Mouse (Mus musculus): ENCODE measurements around the gene Gm21981.

Gm21981 gene

GRCm38 (mm10) chr17:47703556-47703955 is 9.3 kb upstream of the Gm21981 start:
- in situ Hi-C loops (cut with MboI; ENCODE audit: low sequenced_read_pairs), result no loop called here

DNA sequence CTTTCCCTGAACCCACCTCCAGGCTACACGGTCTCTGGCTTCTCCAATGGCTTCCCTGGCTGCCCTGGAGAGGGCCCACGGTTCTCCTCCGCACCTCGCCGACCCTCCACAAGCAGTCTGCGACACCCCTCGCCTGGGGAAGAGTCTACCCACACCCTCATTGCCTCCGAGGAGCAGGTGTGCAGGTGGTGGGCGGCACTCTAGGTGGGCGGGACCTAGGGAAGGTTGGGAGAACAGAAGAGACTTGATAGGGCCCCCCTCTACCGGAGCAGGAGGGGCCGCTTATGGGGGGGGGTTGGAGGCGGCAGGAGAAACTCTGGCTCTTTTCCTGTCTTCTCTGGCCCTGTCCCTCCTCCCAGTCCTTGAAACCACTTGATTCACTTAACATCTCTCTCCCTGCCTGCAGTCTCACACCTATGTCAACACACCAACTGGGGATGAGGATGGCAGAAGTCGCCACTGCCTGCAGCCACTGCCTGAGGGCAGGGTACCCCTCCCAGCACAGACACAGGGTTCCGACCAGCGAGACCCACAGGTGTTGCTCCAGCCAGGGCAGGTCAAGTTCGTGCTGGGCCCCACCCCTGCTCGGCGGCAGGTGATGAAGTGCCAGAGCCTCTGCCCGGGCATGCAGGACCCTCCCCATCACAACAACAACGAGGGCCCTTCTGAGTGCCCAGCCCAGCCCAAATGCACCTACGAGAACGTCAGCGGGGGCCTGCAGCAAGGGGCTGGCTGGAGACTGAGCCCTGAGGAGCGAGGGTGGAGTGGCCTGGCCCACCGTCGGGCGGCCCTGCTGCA is 8.5 kb upstream of the Gm21981 start:
- in situ Hi-C loops (cut with MboI; ENCODE audit: low sequenced_read_pairs), result no loop called here

GRCm38 (mm10) chr17:47701793-47702192 is 7.5 kb upstream of the Gm21981 start:
- in situ Hi-C loops (cut with MboI; ENCODE audit: low sequenced_read_pairs), result no loop called here

DNA sequence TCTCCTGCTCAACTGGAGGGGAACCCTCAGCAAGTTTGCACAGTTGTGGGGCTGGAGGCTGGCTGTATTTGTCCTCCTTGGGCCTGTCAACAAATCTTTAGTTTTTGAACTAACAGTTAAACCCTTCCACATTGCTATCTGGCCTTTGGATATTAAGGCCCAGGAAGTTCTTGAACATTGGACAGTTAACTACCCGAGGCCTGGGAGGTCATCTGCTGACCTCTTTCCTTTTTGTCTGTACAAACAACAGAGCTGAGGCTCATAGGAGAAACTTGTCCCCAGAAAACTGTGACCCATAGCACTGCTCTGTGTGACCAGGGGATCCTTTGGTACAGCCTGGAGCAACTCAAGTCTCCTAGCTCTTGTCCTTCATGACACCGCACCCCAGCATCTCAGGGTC is 4.8 kb upstream of the Gm21981 start:
- in situ Hi-C loops (cut with MboI; ENCODE audit: low sequenced_read_pairs), result no loop called here

DNA sequence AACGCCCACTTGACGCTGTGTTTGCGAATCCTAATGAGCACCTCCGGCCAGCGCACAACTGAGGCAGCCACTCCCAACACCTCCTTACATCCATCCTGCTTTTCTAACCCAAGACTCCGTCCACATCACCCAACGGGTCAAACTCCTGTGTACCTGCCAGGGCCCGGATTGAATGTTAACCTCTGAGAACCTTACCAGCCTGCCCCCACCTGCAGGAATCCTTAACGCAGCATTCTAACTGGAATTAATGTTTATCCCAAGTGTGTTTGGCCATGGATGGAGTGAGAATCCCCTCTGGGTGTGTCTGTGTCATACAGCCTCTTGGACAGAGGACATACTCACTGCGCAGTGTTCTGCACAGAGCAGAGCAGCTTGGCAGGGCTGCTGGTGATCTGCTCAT is 3.9 kb upstream of the Gm21981 start:
- in situ Hi-C loops (cut with MboI; ENCODE audit: low sequenced_read_pairs), result no loop called here

GRCm38 (mm10) chr17:47695337-47695710 is 1.1 kb upstream of the Gm21981 start:
- in situ Hi-C loops (cut with MboI; ENCODE audit: low sequenced_read_pairs), result no loop called here

DNA sequence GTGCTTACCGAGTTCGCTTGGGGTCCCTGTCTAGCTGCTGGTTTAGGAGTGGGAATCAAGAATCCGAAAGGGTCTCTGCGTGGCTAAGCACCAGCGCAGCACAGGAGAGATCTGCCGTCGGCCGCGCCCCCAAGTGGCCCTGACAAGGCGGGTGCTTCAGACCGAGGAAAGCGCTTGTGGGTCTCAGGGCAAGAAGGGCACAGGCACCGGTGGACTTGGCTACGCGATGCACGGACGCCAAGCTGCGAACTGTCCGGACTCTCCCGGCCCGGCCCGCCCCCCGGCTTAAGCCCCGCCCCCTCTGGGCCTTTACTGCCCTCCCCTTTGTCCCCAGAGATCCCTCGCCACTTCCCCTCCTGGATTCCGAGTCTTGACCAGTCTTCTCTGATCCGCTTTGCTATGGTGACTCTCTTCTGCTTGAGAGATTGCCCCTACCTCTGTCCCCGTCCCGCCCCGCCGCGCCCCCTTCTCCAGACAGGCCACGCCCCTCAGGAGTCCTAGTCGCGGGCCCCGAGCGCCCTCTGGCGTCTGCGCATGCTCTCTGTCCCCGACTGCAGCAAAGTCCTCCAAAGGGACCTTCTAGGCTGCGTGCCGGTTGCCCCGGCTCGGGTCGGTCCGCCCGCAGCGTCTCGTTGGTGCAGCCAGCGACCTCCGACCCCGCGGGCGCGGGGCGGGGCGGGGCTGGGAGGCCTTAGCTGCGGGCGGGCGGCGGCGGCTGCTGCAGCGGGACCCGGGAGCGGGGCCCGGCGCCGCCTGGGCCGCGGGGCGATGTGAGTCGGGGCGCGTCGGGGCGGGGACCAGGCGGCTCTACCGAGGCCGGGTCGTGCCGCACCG is 465 bp upstream of the Gm21981 start, which contains the start of gene Prickle4:
Gene Prickle4, minus strand, starts transcription at position 234 of the 834 bp plus-strand sequence.
- in situ Hi-C loops (cut with MboI; ENCODE audit: low sequenced_read_pairs), result no loop called here

DNA sequence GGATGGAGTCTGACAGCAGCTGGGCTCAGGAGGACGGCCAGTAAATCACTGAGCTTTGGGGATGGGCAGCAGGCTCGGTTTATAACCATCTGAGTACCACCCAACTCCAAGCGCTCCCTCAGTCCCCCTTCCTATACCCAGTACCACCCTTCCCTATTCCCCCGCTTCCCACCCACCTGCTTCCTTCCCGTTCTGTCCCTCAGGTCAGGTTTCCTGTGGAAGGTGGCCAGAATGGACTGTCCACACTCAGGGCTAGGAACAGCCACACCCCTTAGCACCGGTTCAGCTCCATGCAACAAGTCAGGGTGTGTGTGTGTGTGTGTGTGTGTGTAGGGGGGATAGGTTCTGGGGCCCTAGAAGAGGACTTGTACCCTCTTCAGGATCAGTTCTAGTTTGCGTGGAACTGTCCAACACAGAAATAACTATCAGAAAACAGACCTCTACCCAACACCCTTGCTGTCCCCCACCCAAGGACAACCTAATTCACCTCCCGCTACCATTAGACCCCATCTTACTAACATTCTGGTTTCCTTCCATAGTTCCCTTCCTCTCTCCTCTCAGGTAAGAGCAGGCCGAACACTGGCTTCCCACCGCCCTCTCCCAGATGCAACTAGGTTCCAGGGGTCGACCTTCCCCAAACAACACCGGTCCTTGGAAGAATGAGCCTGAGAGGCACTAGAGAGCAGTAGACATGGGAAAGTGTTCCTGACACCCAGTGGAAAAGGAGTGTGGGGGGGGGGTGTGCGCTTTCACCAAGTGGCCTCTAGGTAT is 399 bp downstream of the Gm21981 start:
- in situ Hi-C loops (cut with MboI; ENCODE audit: low sequenced_read_pairs), result no loop called here

- in situ Hi-C loops (cut with MboI; ENCODE audit: low sequenced_read_pairs), result no loop called here
These were observed 2.6 kb downstream of the Gm21981 start for GRCm38 (mm10) chr17:47691650-47692049.

DNA sequence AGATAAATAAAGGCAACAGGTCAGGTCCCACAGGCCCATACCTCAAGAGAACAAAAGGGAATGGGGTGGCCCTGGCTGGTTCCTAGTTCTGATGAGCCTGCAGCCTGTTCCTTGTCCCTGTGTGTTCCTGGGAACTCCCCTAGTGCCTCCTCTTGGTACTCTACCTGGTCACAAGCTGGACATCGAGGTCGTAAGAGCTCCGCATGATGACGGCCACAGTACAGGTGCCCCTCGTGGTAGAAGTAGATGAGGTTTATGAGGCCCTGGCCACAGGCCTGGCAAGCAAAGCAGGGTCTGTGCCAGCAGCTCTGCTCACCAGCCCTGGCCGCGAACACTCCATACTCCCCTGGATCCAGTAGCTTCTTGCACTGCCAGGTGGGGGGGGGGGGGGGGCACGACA is 4.4 kb downstream of the Gm21981 start:
- in situ Hi-C loops (cut with MboI; ENCODE audit: low sequenced_read_pairs), result no loop called here

- in situ Hi-C loops (cut with MboI; ENCODE audit: low sequenced_read_pairs), result no loop called here
These were observed 5.4 kb downstream of the Gm21981 start, which contains the start of gene Frs3 for GRCm38 (mm10) chr17:47688608-47689575. Gene Frs3, plus strand, starts transcription at chr17:47689030.

DNA sequence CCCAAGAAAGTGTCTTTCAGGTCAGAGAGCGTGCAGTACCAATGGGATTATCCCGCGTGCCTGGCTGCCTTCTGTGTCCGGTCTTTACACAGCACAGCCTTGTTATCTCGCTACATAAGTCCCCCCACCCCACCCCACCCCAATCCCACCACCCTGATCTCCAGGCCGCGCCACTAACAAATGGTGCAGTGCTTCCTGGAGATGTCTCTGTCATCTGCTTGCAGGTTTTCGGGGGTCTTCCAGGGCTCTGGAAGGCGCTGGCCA is 6.0 kb downstream of the Gm21981 start, which contains the start of gene Tomm6:
Gene Tomm6, minus strand, starts transcription at position 43 of the 264 bp plus-strand sequence.
- in situ Hi-C loops (cut with MboI; ENCODE audit: low sequenced_read_pairs), result no loop called here

- in situ Hi-C loops (cut with MboI; ENCODE audit: low sequenced_read_pairs), result no loop called here
These were observed 6.6 kb downstream of the Gm21981 start for GRCm38 (mm10) chr17:47687409-47688343.

DNA sequence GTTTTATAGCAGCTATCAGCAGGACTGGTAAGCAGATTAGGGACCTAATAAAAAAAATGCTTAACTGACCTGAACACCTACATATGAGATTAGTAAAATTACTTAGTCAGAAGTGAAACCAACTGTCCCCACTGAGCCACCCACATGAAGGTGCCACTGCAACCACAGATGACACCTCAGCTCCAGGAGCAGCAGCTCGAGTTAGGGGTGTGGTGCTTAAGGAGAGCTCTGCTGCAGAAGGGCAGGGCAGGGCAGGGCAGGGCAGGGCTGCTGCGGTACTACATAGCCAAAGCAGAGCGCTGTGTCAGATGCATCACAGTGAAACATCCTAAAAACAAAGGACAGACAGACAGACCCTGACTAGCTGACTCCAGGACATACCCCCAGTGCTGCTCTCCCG is 11.4 kb downstream of the Gm21981 start:
- in situ Hi-C loops (cut with MboI; ENCODE audit: low sequenced_read_pairs), result no loop called here

DNA sequence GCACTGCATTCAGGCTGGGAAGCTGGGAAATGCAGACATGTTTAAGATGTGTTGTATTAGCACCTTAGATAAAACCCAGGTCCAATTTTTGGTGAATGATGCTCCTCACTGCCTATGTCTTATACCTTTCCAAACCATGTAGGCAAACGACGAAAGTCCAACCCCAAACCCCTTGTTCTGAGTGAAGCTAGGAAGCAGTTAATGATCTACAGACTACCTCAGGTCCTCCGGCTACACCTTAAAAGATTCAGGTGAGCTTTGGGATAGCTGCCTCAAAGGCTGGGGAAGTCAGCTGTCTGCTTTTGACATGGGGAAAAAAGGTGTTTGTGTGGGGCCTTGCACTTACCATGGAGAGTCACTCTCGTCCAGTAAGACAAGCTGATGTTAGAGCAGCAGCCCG is 15.6 kb downstream of the Gm21981 start:
- in situ Hi-C loops (cut with MboI; ENCODE audit: low sequenced_read_pairs), result no loop called here

- in situ Hi-C loops (cut with MboI; ENCODE audit: low sequenced_read_pairs), result no loop called here
These were observed 16.0 kb downstream of the Gm21981 start for GRCm38 (mm10) chr17:47678238-47678637.

DNA sequence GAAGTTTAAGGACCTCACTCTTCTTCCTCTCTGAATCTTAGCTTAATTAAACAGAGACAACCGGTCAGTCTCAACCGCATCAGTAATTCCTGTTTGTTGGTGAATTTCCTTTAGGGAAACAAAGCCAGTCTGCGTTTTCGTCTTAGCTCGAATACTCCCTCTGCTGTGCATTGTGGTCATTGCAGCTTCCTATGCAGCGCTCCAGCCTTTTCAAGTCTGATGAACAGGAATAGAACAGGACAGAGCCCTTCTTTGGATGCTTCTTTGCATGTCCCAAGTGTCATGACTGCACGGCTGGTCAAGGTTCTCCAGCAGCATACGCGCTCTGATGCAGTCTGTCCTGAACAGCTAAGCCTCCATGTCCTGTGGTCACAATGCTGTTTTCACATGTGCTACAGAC is 17.7 kb downstream of the Gm21981 start:
- in situ Hi-C loops (cut with MboI; ENCODE audit: low sequenced_read_pairs), result no loop called here

GRCm38 (mm10) chr17:47672311-47673111 is 21.7 kb downstream of the Gm21981 start:
- in situ Hi-C loops (cut with MboI; ENCODE audit: low sequenced_read_pairs), result no loop called here

DNA sequence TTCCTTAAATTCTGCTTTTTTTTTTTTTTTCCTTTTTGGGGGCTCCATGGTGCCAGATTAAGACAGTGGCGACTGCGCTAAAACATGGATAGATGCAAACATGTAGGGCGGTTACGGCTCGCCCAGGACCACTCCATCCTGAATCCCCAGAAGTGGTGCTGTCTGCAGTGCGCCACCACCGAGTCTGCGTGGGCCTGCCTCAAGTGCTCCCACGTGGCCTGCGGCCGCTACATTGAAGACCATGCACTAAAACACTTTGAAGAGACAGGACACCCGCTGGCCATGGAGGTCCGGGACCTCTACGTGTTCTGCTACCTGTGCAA is 22.3 kb downstream of the Gm21981 start:
- in situ Hi-C loops (cut with MboI; ENCODE audit: low sequenced_read_pairs), result no loop called here

All from CH12F3 (cell line).